Mouse (Mus musculus) cerebellum, postnatal 36 days (tissue): ENCODE results near the gene Emx2.

ENCODE experiments used
- DNase-seq, 2 experiments: peaks; one replicate each; pipeline ENCODE4 v3.0.0; 2021 to 2022; ENCODE audit warnings: mixed read lengths in 2 of 2

The Emx2 gene

DNA sequence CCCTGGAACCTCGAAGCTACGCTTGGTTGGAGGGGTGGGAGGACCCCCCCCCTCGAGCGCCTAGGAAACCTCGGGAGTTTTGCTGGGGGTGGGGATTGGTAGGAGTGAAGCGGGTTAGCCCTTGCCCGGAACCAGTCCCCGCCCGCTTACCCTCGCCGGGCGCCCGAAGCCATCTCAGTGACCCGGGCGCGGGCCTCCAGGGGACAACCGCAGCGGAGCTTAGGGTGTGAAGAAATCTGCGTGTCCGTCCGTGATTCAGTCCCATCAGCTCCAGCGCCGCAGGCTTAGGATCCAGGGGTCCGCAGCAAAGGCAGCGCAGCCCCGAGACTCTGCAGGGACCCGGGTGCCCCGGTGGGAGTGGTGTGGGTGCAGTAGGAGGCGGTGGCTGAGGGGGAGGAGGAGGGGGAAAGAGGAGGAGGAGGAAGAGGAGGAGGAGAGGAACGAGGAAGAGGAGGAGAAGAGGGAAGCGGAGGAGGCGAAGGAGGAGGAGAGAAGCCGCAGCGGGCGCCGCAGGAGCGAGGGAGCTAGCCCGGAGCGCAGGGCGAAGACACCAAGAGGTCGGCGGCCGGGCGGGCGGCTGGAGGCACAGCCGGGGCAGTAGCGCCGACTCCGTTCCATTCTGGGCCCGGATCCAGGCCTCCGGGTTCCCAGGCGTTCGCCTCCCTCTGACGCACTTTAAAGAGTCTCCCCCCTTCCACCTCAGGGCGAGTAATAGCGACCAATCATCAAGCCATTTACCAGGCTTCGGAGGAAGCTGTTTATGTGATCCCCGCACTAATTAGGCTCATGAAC is at the start of gene Emx2:
Gene Emx2 (plus strand): TSS at position 422 of the 792 bp plus-strand sequence.
- peak in 1 of 2 experiments; percentile 10 for DNase-seq

DNA sequence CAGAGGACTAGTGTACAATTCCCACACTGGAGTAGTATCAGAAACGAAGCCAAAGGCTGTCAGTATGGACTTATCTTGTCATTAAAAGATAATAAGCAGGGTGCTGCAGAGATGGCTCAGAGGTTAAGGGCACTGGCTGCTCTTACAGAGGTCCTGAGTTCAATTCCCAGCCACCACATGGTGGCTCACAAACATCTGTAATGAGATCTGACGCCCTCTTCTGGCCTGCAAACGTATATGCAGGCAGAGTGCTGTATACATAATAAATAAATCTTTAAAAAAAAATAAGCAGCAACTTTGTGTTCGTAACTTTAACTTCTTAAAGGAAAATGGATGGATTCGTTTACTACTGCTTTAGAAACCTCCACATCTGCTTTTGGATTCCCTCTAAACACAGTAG is 44.0 kb upstream of the Emx2 start:
- DNase-seq = no peak

GRCm38 (mm10) chr19:59418024-59418423 is 40.1 kb upstream of the Emx2 start:
- peak; percentile 82 to 87 for DNase-seq

GRCm38 (mm10) chr19:59418671-59419070 is 39.5 kb upstream of the Emx2 start:
- DNase-seq = no peak

DNA sequence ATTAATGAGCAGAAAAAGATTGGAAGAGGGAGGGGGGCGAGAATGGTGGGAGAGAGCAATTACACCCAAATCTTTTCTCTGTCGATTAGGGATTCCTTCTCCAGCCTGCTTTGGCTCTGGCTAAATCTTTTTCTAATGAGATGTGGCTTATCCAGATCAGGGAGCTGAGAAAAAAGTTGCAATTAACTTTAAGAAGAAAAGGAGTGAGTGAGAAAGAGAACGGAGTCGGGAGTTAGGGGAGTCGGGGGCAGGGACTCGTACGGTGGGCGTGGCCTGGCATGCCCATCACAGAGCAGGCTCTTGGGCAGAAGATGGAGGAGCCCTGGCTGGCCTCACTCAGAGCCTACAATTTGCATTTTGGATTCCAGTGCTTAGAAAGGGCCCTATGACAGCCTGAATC is 35.8 kb upstream of the Emx2 start:
- no peak for DNase-seq

GRCm38 (mm10) chr19:59423685-59424084 is 34.5 kb upstream of the Emx2 start:
- no peak for DNase-seq

- no peak for DNase-seq
These were observed 33.2 kb upstream of the Emx2 start for GRCm38 (mm10) chr19:59424975-59425374.

DNA sequence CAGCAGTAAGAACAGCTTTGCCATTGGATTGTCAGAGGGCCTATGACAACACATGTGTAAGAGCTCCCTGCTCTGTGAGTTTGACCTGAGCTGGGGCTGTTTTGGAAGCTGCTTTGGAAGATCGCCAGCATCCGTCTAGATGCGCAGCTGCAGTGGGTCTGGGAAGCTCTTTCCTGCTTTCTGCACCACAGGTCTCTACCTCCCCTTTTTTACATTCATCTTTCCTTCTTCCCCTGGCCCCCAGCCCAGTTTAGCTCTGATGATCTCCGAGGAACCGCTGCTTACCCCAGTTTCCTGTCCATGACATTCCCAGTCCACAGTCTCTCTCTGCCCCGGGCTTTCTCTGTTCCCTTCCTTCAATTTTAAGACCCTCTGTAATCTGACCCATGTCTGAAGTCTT is 25.9 kb upstream of the Emx2 start:
- DNase-seq = no peak

DNA sequence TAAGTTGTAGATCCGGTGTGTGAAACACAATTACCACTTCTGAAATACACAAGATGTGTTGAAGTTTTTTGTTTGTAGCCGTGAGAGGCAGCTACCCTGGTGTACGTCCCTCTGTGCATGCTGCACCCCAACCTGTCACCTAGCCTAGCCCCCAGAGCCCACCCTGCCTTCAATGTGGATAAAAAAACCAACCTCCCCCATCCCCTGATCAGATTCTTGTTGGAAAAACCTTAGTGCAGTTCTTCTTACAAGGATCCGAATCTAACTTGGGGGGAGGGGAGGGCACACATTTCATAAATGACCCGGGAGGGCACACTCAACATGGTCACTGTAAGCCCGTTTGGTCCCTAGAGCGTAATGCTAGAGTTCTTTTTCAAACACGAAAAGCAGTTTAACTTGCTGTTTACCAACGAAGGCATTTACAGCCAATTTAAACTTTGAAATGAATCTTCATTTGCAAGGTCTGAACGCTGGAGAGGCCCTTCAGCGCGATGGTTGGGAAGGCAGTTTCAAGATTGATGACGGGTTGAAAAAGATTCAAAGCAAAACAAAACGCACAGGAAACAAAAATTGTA is 7.5 kb upstream of the Emx2 start:
- no peak for DNase-seq

- DNase-seq = no peak
These were observed 6.7 kb upstream of the Emx2 start for GRCm38 (mm10) chr19:59451441-59451951.

GRCm38 (mm10) chr19:59452321-59452720 is 5.9 kb upstream of the Emx2 start:
- DNase-seq = no peak

GRCm38 (mm10) chr19:59453591-59453990 is 4.6 kb upstream of the Emx2 start:
- no peak for DNase-seq

DNA sequence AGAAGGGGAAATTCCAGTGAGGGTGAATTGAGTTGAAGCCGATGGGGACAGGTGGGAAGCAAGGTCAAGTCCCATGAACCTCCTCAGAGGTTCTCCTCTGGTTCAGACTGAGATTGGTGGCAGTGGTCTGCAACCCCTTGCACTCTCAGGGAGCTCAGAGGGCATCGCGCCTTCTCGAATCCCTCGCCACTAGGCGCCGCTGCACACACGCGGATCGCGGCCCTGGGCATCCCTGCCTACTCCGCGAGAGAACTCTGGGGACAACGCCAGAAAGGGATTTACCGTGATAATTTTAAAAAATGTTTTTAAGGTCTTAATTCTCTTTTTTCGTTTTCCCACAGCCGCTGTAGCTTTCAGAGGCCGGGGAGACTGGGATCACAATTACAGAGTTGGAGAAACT is 4.0 kb upstream of the Emx2 start:
- peak; percentile 66 to 71 for DNase-seq

DNA sequence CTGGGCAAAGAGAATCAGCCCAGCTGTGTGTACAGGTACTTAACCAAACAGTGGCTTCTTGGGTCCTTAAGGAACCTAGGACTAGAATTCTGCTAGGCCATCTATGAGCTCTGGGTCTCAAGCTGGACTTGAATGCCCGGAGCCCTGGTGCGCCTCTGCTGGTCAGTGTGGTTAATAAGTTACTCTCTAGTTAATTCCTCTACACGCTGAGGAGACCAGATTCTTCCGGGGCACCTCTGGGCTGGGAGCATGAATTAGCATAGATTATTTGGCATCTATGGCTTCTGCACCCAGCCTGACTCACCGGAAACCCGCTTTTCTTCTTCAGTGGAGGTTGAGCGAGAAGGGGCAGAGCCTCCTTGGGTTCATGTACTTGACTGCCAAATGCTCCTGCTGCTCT is 2.5 kb upstream of the Emx2 start:
- no peak for DNase-seq

DNA sequence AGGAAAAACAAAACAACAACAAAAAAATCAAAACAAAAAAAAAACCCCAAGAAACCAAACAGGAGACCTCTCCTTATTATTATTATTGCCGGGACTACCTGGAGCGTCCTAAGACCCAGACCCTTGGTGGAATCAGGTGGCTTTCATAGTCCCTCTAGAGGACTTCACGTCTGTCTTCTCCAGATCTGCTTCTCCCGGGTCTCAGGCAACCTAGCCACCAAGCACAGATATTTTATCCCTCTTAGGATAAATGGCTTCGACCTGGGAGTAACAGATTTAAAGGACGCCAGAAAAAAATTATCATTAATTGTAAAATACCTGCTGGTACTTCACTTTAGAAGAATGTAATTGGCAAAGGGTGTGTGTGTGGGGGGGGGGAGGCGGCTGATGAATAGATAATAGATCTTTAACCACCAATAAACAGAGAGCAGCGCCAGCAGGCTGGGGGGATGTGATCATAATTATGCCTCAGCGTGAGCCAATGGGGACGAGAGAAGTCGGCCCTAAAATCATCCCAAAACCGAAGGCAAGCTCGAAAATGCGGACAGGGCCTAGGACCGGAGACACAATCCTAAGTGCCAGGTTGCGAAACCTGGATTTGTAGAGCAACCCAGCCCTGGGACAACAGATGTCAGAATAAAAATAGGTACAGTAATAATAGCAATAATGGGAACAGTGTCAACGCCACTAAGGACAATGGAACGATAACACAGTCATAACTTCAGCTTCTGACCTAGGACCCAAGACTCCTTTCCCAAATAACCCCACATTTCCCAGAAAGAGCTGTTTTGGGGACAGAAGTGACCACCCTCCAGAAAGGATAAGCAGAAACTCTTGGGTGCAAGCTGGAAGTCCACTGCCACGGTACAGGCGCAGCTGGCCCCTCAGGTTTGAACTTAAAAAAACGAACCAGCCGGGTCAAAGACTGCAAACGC is 894 bp upstream of the Emx2 start:
- no peak for DNase-seq

GRCm38 (mm10) chr19:59458743-59459135 is 567 bp downstream of the Emx2 start:
- DNase-seq = no peak

DNA sequence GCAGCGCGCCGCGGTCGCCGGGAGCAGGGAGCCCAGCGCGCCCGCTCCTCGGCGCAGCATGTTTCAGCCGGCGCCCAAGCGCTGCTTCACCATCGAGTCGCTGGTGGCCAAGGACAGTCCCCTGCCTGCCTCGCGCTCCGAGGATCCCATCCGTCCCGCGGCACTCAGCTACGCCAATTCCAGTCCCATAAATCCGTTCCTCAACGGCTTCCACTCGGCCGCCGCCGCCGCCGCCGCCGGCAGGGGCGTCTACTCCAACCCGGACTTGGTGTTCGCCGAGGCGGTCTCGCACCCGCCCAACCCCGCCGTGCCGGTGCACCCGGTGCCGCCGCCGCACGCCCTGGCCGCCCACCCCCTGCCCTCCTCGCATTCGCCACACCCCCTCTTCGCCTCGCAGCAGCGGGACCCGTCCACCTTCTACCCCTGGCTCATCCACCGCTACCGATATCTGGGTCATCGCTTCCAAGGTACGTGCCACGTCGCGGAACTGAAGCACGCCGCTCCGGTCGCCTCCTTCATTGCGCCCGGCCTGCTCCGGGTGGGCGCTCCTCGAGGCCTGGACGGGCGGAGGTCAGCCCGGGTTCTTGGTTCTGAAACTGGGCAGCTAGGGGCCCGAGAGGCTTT is 1.1 kb downstream of the Emx2 start:
- no peak for DNase-seq

- no peak for DNase-seq
These were observed 1.7 kb downstream of the Emx2 start for GRCm38 (mm10) chr19:59459811-59460241.

- no peak for DNase-seq
These were observed 2.4 kb downstream of the Emx2 start for GRCm38 (mm10) chr19:59460328-59461115.

DNA sequence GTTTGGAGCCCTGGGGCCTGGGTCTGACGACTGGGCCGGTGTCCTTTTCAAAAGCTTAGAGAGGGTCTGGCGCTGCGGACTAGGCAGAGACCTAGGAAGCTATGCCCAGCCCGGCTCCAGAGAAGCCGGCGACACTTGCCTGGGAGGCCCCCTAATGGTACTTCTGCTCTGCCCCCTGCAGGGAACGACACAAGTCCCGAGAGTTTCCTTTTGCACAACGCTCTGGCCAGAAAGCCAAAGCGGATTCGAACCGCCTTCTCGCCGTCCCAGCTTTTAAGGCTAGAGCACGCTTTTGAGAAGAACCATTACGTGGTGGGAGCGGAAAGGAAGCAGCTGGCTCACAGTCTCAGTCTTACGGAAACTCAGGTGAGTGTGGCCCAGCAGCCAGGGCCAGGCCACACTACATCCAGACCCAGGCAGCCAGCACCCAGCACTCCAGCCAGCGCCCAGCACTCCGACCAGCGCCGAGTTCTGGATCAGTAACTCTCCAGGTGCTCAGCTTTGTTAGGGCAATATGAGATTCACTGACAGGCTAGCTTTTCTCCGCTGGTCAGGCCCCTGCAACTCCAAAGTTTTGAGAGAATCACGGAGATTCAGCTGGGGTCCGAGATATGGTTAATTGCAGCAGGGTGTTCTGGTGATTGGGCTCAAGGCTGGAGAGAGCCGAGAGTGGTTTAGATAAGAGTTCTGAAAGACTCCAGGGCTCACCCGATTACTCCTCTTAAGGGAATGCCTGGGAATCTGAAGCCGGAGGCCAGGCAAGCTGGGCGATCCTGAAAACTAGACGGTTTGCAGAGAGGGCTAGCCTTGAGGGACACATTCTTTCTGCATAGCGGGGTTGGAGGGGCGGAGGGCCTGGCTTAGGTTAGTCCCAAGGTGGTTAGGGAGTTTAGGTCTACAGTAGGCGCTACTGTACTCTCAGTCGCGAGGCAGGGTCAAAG is 3.6 kb downstream of the Emx2 start:
- DNase-seq = no peak
